8 mouse cellular contexts compared by ENCODE assay signal in the genomic region with DNA sequence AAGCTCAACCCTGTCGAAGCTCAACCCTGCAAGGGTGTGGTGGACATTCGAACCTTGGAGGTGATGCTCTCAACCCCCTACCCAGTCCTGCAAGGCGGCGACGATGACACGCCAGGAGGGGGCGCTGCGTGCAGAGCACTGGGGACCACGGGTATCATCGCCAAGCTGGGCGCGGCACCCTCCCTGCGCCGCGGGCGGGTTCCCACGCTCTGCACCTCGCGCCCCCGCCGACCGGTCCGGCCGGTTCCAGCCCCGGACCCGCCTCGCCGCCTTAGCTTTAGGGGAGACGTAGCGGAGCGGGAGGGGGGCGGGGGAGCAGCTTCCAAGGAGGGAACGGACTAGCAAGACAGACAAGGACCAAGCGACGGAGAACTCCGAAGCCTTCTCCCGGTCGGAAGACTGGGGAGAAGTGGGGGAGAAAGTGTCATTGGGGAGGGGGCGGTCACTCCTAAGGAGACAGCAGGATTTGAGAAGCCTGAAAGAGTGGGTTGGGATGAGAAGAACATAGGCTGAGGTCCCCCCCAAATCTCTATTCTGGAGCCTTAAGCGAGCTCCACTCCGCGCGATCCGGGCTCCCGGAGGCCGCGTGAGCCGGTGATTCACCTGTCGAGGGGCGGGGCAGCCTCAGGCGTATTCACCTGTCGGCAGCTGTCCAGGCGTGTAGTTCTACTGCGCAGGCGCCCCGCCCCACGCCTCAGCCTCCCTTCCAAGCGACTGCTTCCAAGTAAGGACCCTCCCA. TPM values are rescaled to one million over a fixed set of nuclear protein-coding genes. Genes with fewer than 3 reads are reported as not detected.
DNase-seq lines count a peak whose midpoint lies in the region; ATAC-seq and TF ChIP-seq lines count a peak whose summit lies in the region.

No protein-coding gene starts in this region.

- H3K36me3 ChIP-seq in forebrain, embryonic 15.5 days = no peaks in the 10 kb centered on the region
- H3K36me3 ChIP-seq in neural tube, embryonic 15.5 days = no peaks in the 10 kb centered on the region

- H3K4me2 ChIP-seq in forebrain, embryonic 15.5 days (replicated peaks) = peak overlapping the region; percentile 96
- peak overlapping the region; percentile 90 for H3K4me2 ChIP-seq in neural tube, embryonic 15.5 days

- TF ChIP-seq CTCF in brain, embryonic 14.5 days (IDR thresholded peaks at IDR 0.05; ENCODE audit: borderline replicate concordance, extremely low read depth, insufficient read depth, insufficient read length) = peak; percentile 81
- TF ChIP-seq CTCF in lung, adult 2 months (IDR thresholded peaks at IDR 0.05; ENCODE audit: insufficient read depth, low read length) = peak; percentile 55

- ATAC-seq in forebrain, embryonic 15.5 days (replicated peaks) = peak; percentile 32
- ATAC-seq in neural tube, embryonic 15.5 days (ENCODE audit: low FRiP score) = peak; percentile 54

- H3K4me3 ChIP-seq in forebrain, embryonic 15.5 days = peak overlapping the region; percentile 62
- H3K4me3 ChIP-seq in lung, adult 2 months (replicated peaks; ENCODE audit: extremely low read depth, low read depth, low read length) = peak overlapping the region; percentile 43
- peak overlapping the region; percentile 55 for H3K4me3 ChIP-seq in neural tube, embryonic 15.5 days (replicated peaks)

- TF ChIP-seq POLR2A in brain, embryonic 14.5 days (IDR thresholded peaks at IDR 0.05; ENCODE audit: borderline replicate concordance, extremely low read depth, insufficient read depth, insufficient read length, poor library complexity, severe bottlenecking) = no peak
- TF ChIP-seq POLR2A in lung, adult 2 months (IDR thresholded peaks at IDR 0.05; ENCODE audit: borderline replicate concordance, extremely low read depth, low read depth, low read length) = no peak

- H3K4me1 ChIP-seq in forebrain, embryonic 15.5 days = peaks cover 41% of the 10 kb centered on the region
- no peaks in the 10 kb centered on the region for H3K4me1 ChIP-seq in lung, adult 2 months (ENCODE audit: control insufficient read depth, insufficient read depth, low read length)
- peaks cover 40% of the 10 kb centered on the region for H3K4me1 ChIP-seq in neural tube, embryonic 15.5 days

- DNase-seq in CD4-positive helper T cell, adult 2 months (ENCODE audit: low read depth, low spot score) = peak; percentile 66
- peak; percentile 80 for DNase-seq in brain, embryonic 14.5 days (ENCODE audit: low read depth)
- DNase-seq in heart, postnatal 14 days = peak; percentile 79 to 84
- peak; percentile 77 to 86 for DNase-seq in kidney, postnatal 25 days
- DNase-seq in lung, adult 2 months = peak; percentile 74
- peak; percentile 88 for DNase-seq in thymus, postnatal 25 days

- H3K9me3 ChIP-seq in forebrain, embryonic 15.5 days = no peaks in the 10 kb centered on the region
- H3K9me3 ChIP-seq in neural tube, embryonic 15.5 days (replicated peaks) = no peaks in the 10 kb centered on the region

- WGBS in forebrain, embryonic 15.5 days = under 1% methylated on average over 58 of the region's 58 CpGs
- WGBS in lung, adult 2 months = 4% methylated on average over 58 of the region's 58 CpGs
- 2% methylated on average over 55 of the region's 58 CpGs for WGBS in neural tube, embryonic 15.5 days

- H3K27ac ChIP-seq in forebrain, embryonic 15.5 days (replicated peaks) = 0 out of 2 replicates have a peak overlapping the region, but pooled peaks have one; percentile 6
- H3K27ac ChIP-seq in neural tube, embryonic 15.5 days (replicated peaks) = peak overlapping the region; percentile 60; the same call in 1 of the 2 replicates

- H3K27me3 ChIP-seq in forebrain, embryonic 15.5 days = no peaks in the 10 kb centered on the region
- H3K27me3 ChIP-seq in neural tube, embryonic 15.5 days (replicated peaks) = no peaks in the 10 kb centered on the region

- intact Hi-C loops in heart, postnatal 14 days (cut with DNase I) = loop anchor here (5.0 kb wide), 1 partner anchor 45 kb away; no protein-coding TSS in a partner anchor

- H3K9ac ChIP-seq in forebrain, embryonic 15.5 days (replicated peaks) = peak overlapping the region; percentile 61
- peak overlapping the region; percentile 51 for H3K9ac ChIP-seq in neural tube, embryonic 15.5 days (replicated peaks)

RNA-seq across cellular contexts. Expression of gene Notch3, which starts 4.4 kb away (rescaled TPM):
- polyA plus RNA-seq in brain, embryonic 14.5 days (2012; rRNA removed) = 27.6 and 33.0 TPM in 2 replicates
- 5.6 and 5.8 TPM in 2 replicates for polyA plus RNA-seq in forebrain, embryonic 15.5 days (2015; fragmentation: Nextera tagmentation; extraction: Ambion mirVana)
- 10 to 100 TPM; 43.3 to 44.2 TPM for total RNA-seq in heart, postnatal 14 days (2021)
- 98.6 and 107 TPM in 2 replicates for polyA plus RNA-seq in lung, adult 2 months (2012; rRNA removed)
- polyA plus RNA-seq in neural tube, embryonic 15.5 days (2015; fragmentation: Nextera tagmentation; extraction: Ambion mirVana) = 6.1 and 9.2 TPM in 2 replicates

RNA-seq across cellular contexts. Expression of gene Ephx3, which starts 27.1 kb away (rescaled TPM):
- polyA plus RNA-seq in brain, embryonic 14.5 days (2012; rRNA removed) = 0.31 and 0.34 TPM in 2 replicates
- 0.17 and 0.20 TPM in 2 replicates for polyA plus RNA-seq in forebrain, embryonic 15.5 days (2015; fragmentation: Nextera tagmentation; extraction: Ambion mirVana)
- total RNA-seq in heart, postnatal 14 days (2021) = under 1 TPM; 0.88 to 0.95 TPM
- 3.3 and 16.6 TPM in 2 replicates for polyA plus RNA-seq in lung, adult 2 months (2012; rRNA removed)
- 0.24 and 0.60 TPM in 2 replicates for polyA plus RNA-seq in neural tube, embryonic 15.5 days (2015; fragmentation: Nextera tagmentation; extraction: Ambion mirVana)

Comparison
In these comparisons a context has a peak if more than half of its experiments do, and no peak if none do; other contexts are left out.
1. Peak in every context shown above with its lines: DNase-seq, ATAC-seq, H3K4me3 ChIP-seq and H3K27ac ChIP-seq.